Mouse (Mus musculus): ENCODE data around the gene Zp3. TPM values are rescaled to one million over a fixed set of nuclear protein-coding genes. Genes with fewer than 3 reads are reported as not detected.

Gene Zp3
- not detected in 2 replicates for polyA plus RNA-seq (2011; ENCODE audit: insufficient read length, low read depth, missing spikeins)

DNA sequence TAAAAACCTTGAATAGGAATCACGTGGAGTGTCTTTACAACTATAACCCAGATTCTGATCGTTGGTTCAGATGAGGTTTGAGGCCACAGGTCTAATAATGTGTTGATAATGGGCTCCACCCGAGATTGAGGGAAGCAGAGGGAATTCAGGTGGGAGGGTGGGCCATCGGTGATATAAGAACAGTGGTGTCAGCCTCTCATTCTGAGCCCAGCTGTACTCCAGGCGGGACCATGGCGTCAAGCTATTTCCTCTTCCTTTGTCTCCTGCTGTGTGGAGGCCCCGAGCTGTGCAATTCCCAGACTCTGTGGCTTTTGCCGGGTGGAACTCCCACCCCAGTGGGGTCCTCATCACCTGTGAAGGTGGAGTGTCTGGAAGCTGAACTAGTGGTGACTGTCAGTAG is at the start of gene Zp3:
Gene Zp3 (plus strand): TSS at position 196 of the 400 bp plus-strand sequence.
- TF ChIP-seq CTCF (IDR thresholded peaks at IDR 0.05; ENCODE audit: borderline replicate concordance, insufficient read depth, low read length) (no peak), POLR2A (IDR thresholded peaks at IDR 0.05; ENCODE audit: low read depth, low read length) (no peak)
- Histone ChIP-seq H3K4me3 (ENCODE audit: insufficient read depth, low read length) (no peak within 1 kb of the TSS), H3K27ac (ENCODE audit: insufficient read depth, low read length) (no peak within 1 kb of the TSS), H3K4me1 (ENCODE audit: control insufficient read depth, insufficient read depth, low read length) (no peaks in the 10 kb centered on the region; the same call in 1 of the 2 replicates)

DNA sequence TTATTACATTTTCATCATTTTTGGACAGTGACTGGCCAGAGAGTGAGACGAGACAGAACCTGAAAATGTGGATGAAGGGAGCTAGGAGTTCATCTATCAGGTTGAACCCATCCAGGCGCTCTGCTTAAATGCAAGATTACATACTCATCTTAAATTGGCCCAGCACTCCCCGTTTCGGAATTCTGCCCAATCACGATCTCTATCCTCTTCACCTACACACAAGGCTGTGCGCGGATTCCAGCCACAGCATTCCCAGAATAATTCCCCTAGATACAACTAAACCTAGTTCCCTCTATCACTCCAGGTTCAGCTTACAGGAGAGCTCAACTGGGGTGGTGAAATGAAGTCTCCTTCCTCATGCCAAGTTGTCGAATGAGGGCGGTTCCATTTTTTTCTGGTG is 48.4 kb upstream of the Zp3 start:
- Histone ChIP-seq H3K4me3 (ENCODE audit: insufficient read depth, low read length) (peak overlapping the region; percentile 24), H3K4me1 (ENCODE audit: control insufficient read depth, insufficient read depth, low read length) (peaks cover 4% of the 10 kb centered on the region; the same call in 1 of the 2 replicates), H3K27ac (ENCODE audit: insufficient read depth, low read length) (no peak overlapping the region)
- TF ChIP-seq CTCF (IDR thresholded peaks at IDR 0.05; ENCODE audit: borderline replicate concordance, insufficient read depth, low read length) (no peak), POLR2A (IDR thresholded peaks at IDR 0.05; ENCODE audit: low read depth, low read length) (no peak)

DNA sequence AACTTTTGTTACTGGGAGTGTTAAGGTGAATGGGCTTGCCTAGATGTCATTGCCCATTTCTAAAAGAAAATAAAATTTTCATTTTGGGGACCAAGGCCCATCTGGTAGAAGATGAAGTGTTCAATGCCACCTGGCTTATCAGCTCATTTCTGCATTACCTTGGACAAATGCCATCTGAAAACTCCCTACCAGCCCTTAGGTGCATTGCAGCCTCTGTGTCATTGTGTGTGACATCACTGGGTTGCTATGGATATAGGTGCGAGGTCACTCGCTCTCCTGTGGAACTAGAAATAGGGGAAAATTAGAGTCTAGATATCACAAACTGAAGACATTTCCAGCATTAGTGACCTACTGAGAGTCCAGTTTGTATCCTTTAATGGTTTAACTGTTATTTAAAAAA is 47.5 kb upstream of the Zp3 start:
- Histone ChIP-seq H3K4me1 (ENCODE audit: control insufficient read depth, insufficient read depth, low read length) (peaks cover 4% of the 10 kb centered on the region; the same call in 1 of the 2 replicates), H3K4me3 (ENCODE audit: insufficient read depth, low read length) (peak overlapping the region; percentile 65), H3K27ac (ENCODE audit: insufficient read depth, low read length) (no peak overlapping the region)
- TF ChIP-seq CTCF (IDR thresholded peaks at IDR 0.05; ENCODE audit: borderline replicate concordance, insufficient read depth, low read length) (no peak), POLR2A (IDR thresholded peaks at IDR 0.05; ENCODE audit: low read depth, low read length) (no peak)

DNA sequence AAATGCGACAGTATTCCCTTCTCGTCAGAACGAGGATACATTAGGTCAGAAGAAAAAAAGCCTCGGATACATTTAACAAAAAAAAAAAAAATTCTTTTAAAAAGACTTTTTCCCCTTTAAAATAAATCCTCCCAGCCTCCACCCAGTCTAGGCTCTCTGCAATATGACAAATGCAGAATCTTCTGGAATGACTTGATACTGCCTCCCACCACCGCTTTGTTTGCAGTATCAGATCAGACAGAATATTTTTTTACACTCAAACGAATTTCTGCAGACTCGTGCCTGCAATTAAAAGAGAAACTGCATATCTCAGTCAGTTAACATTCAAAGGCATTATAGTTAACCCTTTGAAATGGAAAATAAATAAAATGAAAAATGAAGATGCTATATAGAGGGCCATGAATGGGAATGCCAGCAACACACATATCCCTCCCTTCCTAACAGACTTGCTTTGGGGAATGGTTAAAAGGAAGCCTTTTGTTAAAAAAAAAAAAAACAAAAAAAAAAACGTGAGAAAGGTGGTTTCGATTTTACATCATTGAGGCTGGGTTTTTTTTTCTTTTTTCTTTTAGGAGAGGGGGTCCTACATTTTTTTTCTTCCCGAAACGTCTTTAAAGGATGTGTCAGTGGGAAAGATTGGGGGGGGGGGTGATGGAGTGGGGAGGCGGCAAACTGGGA is 46.5 kb upstream of the Zp3 start:
- Histone ChIP-seq H3K4me3 (ENCODE audit: insufficient read depth, low read length) (peak overlapping the region; percentile 96), H3K27ac (ENCODE audit: insufficient read depth, low read length) (no peak overlapping the region), H3K4me1 (ENCODE audit: control insufficient read depth, insufficient read depth, low read length) (peaks cover 4% of the 10 kb centered on the region; the same call in 1 of the 2 replicates)
- no peak for TF ChIP-seq CTCF (IDR thresholded peaks at IDR 0.05; ENCODE audit: borderline replicate concordance, insufficient read depth, low read length)
- TF ChIP-seq POLR2A (IDR thresholded peaks at IDR 0.05; ENCODE audit: low read depth, low read length): no peak

- Histone ChIP-seq H3K4me3 (ENCODE audit: insufficient read depth, low read length) (peak overlapping the region; percentile 96), H3K4me1 (ENCODE audit: control insufficient read depth, insufficient read depth, low read length) (peaks cover 4% of the 10 kb centered on the region; the same call in 1 of the 2 replicates), H3K27ac (ENCODE audit: insufficient read depth, low read length) (peak overlapping the region; percentile 92)
- TF ChIP-seq CTCF (IDR thresholded peaks at IDR 0.05; ENCODE audit: borderline replicate concordance, insufficient read depth, low read length) (no peak), POLR2A (IDR thresholded peaks at IDR 0.05; ENCODE audit: low read depth, low read length) (no peak)
These were observed 45.9 kb upstream of the Zp3 start for GRCm38 (mm10) chr5:135933900-135934441.

- Histone ChIP-seq H3K27ac (ENCODE audit: insufficient read depth, low read length) (peak within 1 kb of the TSS; percentile 94), H3K4me3 (ENCODE audit: insufficient read depth, low read length) (peak within 1 kb of the TSS; percentile 96), H3K4me1 (ENCODE audit: control insufficient read depth, insufficient read depth, low read length) (peaks cover 4% of the 10 kb centered on the region; the same call in 1 of the 2 replicates)
- peak; percentile 8; the same call in 1 of the 2 replicates for TF ChIP-seq CTCF (IDR thresholded peaks at IDR 0.05; ENCODE audit: borderline replicate concordance, insufficient read depth, low read length)
- peak; percentile 99 for TF ChIP-seq POLR2A (IDR thresholded peaks at IDR 0.05; ENCODE audit: low read depth, low read length)
These were observed 45.3 kb upstream of the Zp3 start, which contains the start of gene Ywhag for GRCm38 (mm10) chr5:135934481-135935175. TSS of gene Ywhag (minus strand) at chr5:135934616.

GRCm38 (mm10) chr5:135935176-135935523 is 44.7 kb upstream of the Zp3 start:
- H3K4me3 ChIP-seq (ENCODE audit: insufficient read depth, low read length): no peak overlapping the region
- TF ChIP-seq POLR2A (IDR thresholded peaks at IDR 0.05; ENCODE audit: low read depth, low read length) (peak; percentile 70; the same call in 1 of the 2 replicates), CTCF (IDR thresholded peaks at IDR 0.05; ENCODE audit: borderline replicate concordance, insufficient read depth, low read length) (no peak)
- H3K4me1 ChIP-seq (ENCODE audit: control insufficient read depth, insufficient read depth, low read length): peaks cover 4% of the 10 kb centered on the region; the same call in 1 of the 2 replicates
- peak overlapping the region; percentile 85 for H3K27ac ChIP-seq (ENCODE audit: insufficient read depth, low read length)

DNA sequence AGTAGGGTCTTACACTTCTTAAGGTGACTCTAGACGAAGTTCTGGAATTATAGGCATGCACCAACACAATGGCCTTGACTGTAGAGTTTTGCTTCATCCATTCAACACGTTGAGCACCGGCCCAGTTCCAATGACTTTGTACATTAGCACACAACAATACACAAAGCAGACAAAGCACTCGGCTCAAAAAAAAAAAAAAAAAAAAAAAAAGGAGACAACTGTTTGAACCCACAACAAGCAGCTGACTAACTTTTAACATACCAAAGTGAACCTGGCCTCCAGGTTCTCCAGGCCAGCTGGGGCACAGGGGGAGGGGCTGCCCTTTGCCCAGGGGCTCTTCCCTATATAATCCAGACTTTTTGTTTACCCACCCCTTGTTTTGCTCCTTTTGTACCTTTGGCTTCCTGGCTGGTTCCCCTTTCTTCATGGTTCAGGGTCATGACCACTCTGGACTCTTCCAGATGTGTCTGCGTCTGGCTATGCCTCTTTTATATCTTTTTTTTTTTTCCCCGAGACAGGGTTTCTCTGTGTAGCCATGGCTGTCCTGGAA is 44.2 kb upstream of the Zp3 start:
- peak overlapping the region; percentile 85; the same call in 1 of the 2 replicates for H3K27ac ChIP-seq (ENCODE audit: insufficient read depth, low read length)

GRCm38 (mm10) chr5:135940587-135940986 is 39.3 kb upstream of the Zp3 start:
- Histone ChIP-seq H3K27ac (ENCODE audit: insufficient read depth, low read length) (no peak overlapping the region), H3K4me1 (ENCODE audit: control insufficient read depth, insufficient read depth, low read length) (no peaks in the 10 kb centered on the region), H3K4me3 (ENCODE audit: insufficient read depth, low read length) (no peak overlapping the region)
- TF ChIP-seq POLR2A (IDR thresholded peaks at IDR 0.05; ENCODE audit: low read depth, low read length): no peak
- no peak for TF ChIP-seq CTCF (IDR thresholded peaks at IDR 0.05; ENCODE audit: borderline replicate concordance, insufficient read depth, low read length)

More for the DNA sequence above, 44.2 kb upstream of the Zp3 start:
- H3K4me1 ChIP-seq (ENCODE audit: control insufficient read depth, insufficient read depth, low read length): peaks cover 4% of the 10 kb centered on the region; the same call in 1 of the 2 replicates
- no peak overlapping the region for H3K4me3 ChIP-seq (ENCODE audit: insufficient read depth, low read length)
- TF ChIP-seq CTCF (IDR thresholded peaks at IDR 0.05; ENCODE audit: borderline replicate concordance, insufficient read depth, low read length) (no peak), POLR2A (IDR thresholded peaks at IDR 0.05; ENCODE audit: low read depth, low read length) (no peak)
